Mouse (Mus musculus): ENCODE data around the gene Fbln2. TPM values are rescaled to one million over a fixed set of nuclear protein-coding genes. Genes with fewer than 3 reads are reported as not detected.

Fbln2 gene
- polyA plus RNA-seq, 1 experiment = 17.0 TPM

- no peaks in the 10 kb centered on the region; the same call in 1 of the 2 replicates for H3K4me1 ChIP-seq (ENCODE audit: control insufficient read depth, insufficient read depth, insufficient read length, low read length)
- H3K27ac ChIP-seq (replicated peaks; ENCODE audit: low read depth, low read length) = no peak overlapping the region
- no peak overlapping the region for H3K4me3 ChIP-seq (ENCODE audit: insufficient read depth, low read depth, low read length)
These were observed 74.9 kb downstream of the Fbln2 start for GRCm38 (mm10) chr6:91287148-91287547.

- H3K4me3 ChIP-seq (ENCODE audit: insufficient read depth, low read depth, low read length) = no peak overlapping the region
- H3K27ac ChIP-seq (replicated peaks; ENCODE audit: low read depth, low read length) = no peak overlapping the region
- H3K4me1 ChIP-seq (ENCODE audit: control insufficient read depth, insufficient read depth, insufficient read length, low read length) = no peaks in the 10 kb centered on the region; the same call in 1 of the 2 replicates
These were observed 75.4 kb downstream of the Fbln2 start for GRCm38 (mm10) chr6:91287636-91288035.

GRCm38 (mm10) chr6:91288251-91288785, 76.1 kb downstream of the Fbln2 start:
- no peak overlapping the region for H3K4me3 ChIP-seq (ENCODE audit: insufficient read depth, low read depth, low read length)
- H3K4me1 ChIP-seq (ENCODE audit: control insufficient read depth, insufficient read depth, insufficient read length, low read length) = no peaks in the 10 kb centered on the region; the same call in 1 of the 2 replicates
- H3K27ac ChIP-seq (replicated peaks; ENCODE audit: low read depth, low read length) = no peak overlapping the region

- Histone ChIP-seq H3K4me1 (ENCODE audit: control insufficient read depth, insufficient read depth, insufficient read length, low read length) (no peaks in the 10 kb centered on the region; the same call in 1 of the 2 replicates), H3K27ac (replicated peaks; ENCODE audit: low read depth, low read length) (no peak overlapping the region), H3K4me3 (ENCODE audit: insufficient read depth, low read depth, low read length) (no peak overlapping the region)
These were observed 76.7 kb downstream of the Fbln2 start for GRCm38 (mm10) chr6:91288961-91289360.

- Histone ChIP-seq H3K4me3 (ENCODE audit: insufficient read depth, low read depth, low read length) (no peak overlapping the region), H3K4me1 (ENCODE audit: control insufficient read depth, insufficient read depth, insufficient read length, low read length) (no peaks in the 10 kb centered on the region), H3K27ac (replicated peaks; ENCODE audit: low read depth, low read length) (no peak overlapping the region)
These were observed 78.7 kb downstream of the Fbln2 start for GRCm38 (mm10) chr6:91290937-91291336.

- H3K4me1 ChIP-seq (ENCODE audit: control insufficient read depth, insufficient read depth, insufficient read length, low read length) = no peaks in the 10 kb centered on the region
- H3K4me3 ChIP-seq (ENCODE audit: insufficient read depth, low read depth, low read length) = no peak overlapping the region
- H3K27ac ChIP-seq (replicated peaks; ENCODE audit: low read depth, low read length) = no peak overlapping the region
These were observed 83.2 kb downstream of the Fbln2 start for GRCm38 (mm10) chr6:91295431-91295830.

GRCm38 (mm10) chr6:91298828-91299227, 86.6 kb downstream of the Fbln2 start:
- no peak overlapping the region for H3K27ac ChIP-seq (replicated peaks; ENCODE audit: low read depth, low read length)
- no peaks in the 10 kb centered on the region for H3K4me1 ChIP-seq (ENCODE audit: control insufficient read depth, insufficient read depth, insufficient read length, low read length)

GRCm38 (mm10) chr6:91300079-91300478, 87.8 kb downstream of the Fbln2 start:
- H3K27ac ChIP-seq (replicated peaks; ENCODE audit: low read depth, low read length) = no peak overlapping the region
- no peaks in the 10 kb centered on the region for H3K4me1 ChIP-seq (ENCODE audit: control insufficient read depth, insufficient read depth, insufficient read length, low read length)
- H3K4me3 ChIP-seq (ENCODE audit: insufficient read depth, low read depth, low read length) = no peak overlapping the region

More at GRCm38 (mm10) chr6:91298828-91299227, 86.6 kb downstream of the Fbln2 start:
- H3K4me3 ChIP-seq (ENCODE audit: insufficient read depth, low read depth, low read length) = no peak overlapping the region

- no peak overlapping the region for H3K27ac ChIP-seq (replicated peaks; ENCODE audit: low read depth, low read length)
- H3K4me3 ChIP-seq (ENCODE audit: insufficient read depth, low read depth, low read length) = no peak overlapping the region
- H3K4me1 ChIP-seq (ENCODE audit: control insufficient read depth, insufficient read depth, insufficient read length, low read length) = no peaks in the 10 kb centered on the region
These were observed 89.6 kb downstream of the Fbln2 start for GRCm38 (mm10) chr6:91301839-91302238.

GRCm38 (mm10) chr6:91302337-91302736, 90.1 kb downstream of the Fbln2 start:
- Histone ChIP-seq H3K27ac (replicated peaks; ENCODE audit: low read depth, low read length) (no peak overlapping the region), H3K4me1 (ENCODE audit: control insufficient read depth, insufficient read depth, insufficient read length, low read length) (no peaks in the 10 kb centered on the region), H3K4me3 (ENCODE audit: insufficient read depth, low read depth, low read length) (no peak overlapping the region)

GRCm38 (mm10) chr6:91304172-91304571, 91.9 kb downstream of the Fbln2 start:
- Histone ChIP-seq H3K4me1 (ENCODE audit: control insufficient read depth, insufficient read depth, insufficient read length, low read length) (no peaks in the 10 kb centered on the region), H3K4me3 (ENCODE audit: insufficient read depth, low read depth, low read length) (no peak overlapping the region), H3K27ac (replicated peaks; ENCODE audit: low read depth, low read length) (no peak overlapping the region)

GRCm38 (mm10) chr6:91307972-91308371, 95.7 kb downstream of the Fbln2 start:
- Histone ChIP-seq H3K27ac (replicated peaks; ENCODE audit: low read depth, low read length) (no peak overlapping the region), H3K4me3 (ENCODE audit: insufficient read depth, low read depth, low read length) (no peak overlapping the region), H3K4me1 (ENCODE audit: control insufficient read depth, insufficient read depth, insufficient read length, low read length) (no peaks in the 10 kb centered on the region)

- Histone ChIP-seq H3K4me3 (ENCODE audit: insufficient read depth, low read depth, low read length) (no peak overlapping the region), H3K4me1 (ENCODE audit: control insufficient read depth, insufficient read depth, insufficient read length, low read length) (no peaks in the 10 kb centered on the region), H3K27ac (replicated peaks; ENCODE audit: low read depth, low read length) (no peak overlapping the region)
These were observed 98.9 kb downstream of the Fbln2 start for GRCm38 (mm10) chr6:91311204-91311603.

GRCm38 (mm10) chr6:91312491-91312890, 100.2 kb downstream of the Fbln2 start:
- Histone ChIP-seq H3K4me3 (ENCODE audit: insufficient read depth, low read depth, low read length) (no peak overlapping the region), H3K4me1 (ENCODE audit: control insufficient read depth, insufficient read depth, insufficient read length, low read length) (no peaks in the 10 kb centered on the region), H3K27ac (replicated peaks; ENCODE audit: low read depth, low read length) (no peak overlapping the region)
